Mouse (Mus musculus) testis, adult 2 months (tissue): ENCODE results near the gene Clcn6.

Experiments used
- CTCF ChIP-seq: fragments of 200-500 bp; IDR thresholded peaks from 2 replicates; pipeline ENCODE4 v1.5.1; 2012; ENCODE audit warnings: low read depth, mild to moderate bottlenecking, inconsistent platforms, low read length, moderate library complexity; ENCODE audit not compliant: control insufficient read depth, insufficient read depth, insufficient replicate concordance
- POLR2A ChIP-seq: fragments of 200-500 bp; IDR thresholded peaks from 2 replicates; pipeline ENCODE4 v1.6.1; 2012; ENCODE audit warnings: low read depth, mild to moderate bottlenecking, inconsistent platforms, low read length, moderate library complexity; ENCODE audit not compliant: control insufficient read depth

DNA sequence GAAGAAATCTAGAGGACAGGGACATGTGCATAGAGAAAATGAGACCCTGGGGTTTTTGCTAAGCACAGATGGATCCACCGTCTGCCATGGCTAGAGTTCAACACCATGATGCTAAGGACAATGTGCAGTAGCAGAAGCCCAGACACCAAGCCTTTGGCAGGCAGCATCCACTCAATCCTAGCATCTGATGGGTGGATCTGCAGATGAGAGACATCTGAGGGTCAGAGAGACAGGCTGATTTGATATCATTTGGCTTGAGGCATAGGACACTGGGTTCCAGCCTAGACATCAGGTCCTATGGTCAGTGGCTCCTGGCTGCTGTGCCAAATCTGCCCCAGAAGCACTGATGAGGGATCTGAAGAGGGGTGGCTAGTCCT lies 42.0 kb upstream of the Clcn6 start:
- TF ChIP-seq CTCF (no peak), POLR2A (no peak)
